Mouse (Mus musculus) midbrain, embryonic 10.5 days (tissue): ENCODE measurements around the gene Ptafr. TPM values are rescaled to one million over a fixed set of nuclear protein-coding genes. Genes with fewer than 3 reads are reported as not detected.
"Not testable (repeated sequence)": the region's sequence is repeated elsewhere in the genome, so short reads cannot be mapped to it uniquely, and the experiment has no call there.

Source experiments
- DNase-seq: peaks from one replicate; pipeline ENCODE4 v3.0.0-alpha.2; 2017; ENCODE audit warnings: low spot score
- H3K27ac ChIP-seq: fragments of 300-500 bp; sonication (generic); replicated peaks from 2 replicates; pipeline ENCODE4 v1.5.1; 2016; ENCODE audit warnings: mild to moderate bottlenecking
- H3K27me3 ChIP-seq: fragments of 300-500 bp; sonication (generic); 2 replicates; pipeline ENCODE4 v1.6.1; 2016; ENCODE audit warnings: low read depth, mild to moderate bottlenecking; ENCODE audit not compliant: poor library complexity, severe bottlenecking
- H3K36me3 ChIP-seq: fragments of 300-500 bp; sonication (generic); 2 replicates; pipeline ENCODE4 v1.6.1; 2016; ENCODE audit warnings: mild to moderate bottlenecking, moderate library complexity
- H3K4me1 ChIP-seq: fragments of 300-500 bp; sonication (generic); 2 replicates; pipeline ENCODE4 v1.6.1; 2016
- H3K4me3 ChIP-seq: fragments of 300-500 bp; sonication (generic); 2 replicates; pipeline ENCODE4 v1.5.1; 2016; ENCODE audit warnings: mild to moderate bottlenecking, moderate library complexity
- H3K9me3 ChIP-seq: fragments of 300-500 bp; sonication (generic); replicated peaks from 2 replicates; pipeline ENCODE4 v1.6.1; 2016; ENCODE audit warnings: mild to moderate bottlenecking
- WGBS: fragments of 180-500 bp; shearing (Covaris S2); methylation state at CpG from one replicate; pipeline ENCODE4 v1.1.7; 2016; 5-methylcytosine and 5-hydroxymethylcytosine counted together
- polyA plus RNA-seq: library from polyadenylated mRNA; unstranded; fragments of >200 nt; fragmentation: Nextera tagmentation; extraction: Ambion mirVana; gene quantifications from 2 replicates; pipeline ENCODE4 v1.2.1, GENCODE M21; 2016

Gene Ptafr
- polyA plus RNA-seq, 1 experiment from 2014 or later, result 0.41 TPM

DNA sequence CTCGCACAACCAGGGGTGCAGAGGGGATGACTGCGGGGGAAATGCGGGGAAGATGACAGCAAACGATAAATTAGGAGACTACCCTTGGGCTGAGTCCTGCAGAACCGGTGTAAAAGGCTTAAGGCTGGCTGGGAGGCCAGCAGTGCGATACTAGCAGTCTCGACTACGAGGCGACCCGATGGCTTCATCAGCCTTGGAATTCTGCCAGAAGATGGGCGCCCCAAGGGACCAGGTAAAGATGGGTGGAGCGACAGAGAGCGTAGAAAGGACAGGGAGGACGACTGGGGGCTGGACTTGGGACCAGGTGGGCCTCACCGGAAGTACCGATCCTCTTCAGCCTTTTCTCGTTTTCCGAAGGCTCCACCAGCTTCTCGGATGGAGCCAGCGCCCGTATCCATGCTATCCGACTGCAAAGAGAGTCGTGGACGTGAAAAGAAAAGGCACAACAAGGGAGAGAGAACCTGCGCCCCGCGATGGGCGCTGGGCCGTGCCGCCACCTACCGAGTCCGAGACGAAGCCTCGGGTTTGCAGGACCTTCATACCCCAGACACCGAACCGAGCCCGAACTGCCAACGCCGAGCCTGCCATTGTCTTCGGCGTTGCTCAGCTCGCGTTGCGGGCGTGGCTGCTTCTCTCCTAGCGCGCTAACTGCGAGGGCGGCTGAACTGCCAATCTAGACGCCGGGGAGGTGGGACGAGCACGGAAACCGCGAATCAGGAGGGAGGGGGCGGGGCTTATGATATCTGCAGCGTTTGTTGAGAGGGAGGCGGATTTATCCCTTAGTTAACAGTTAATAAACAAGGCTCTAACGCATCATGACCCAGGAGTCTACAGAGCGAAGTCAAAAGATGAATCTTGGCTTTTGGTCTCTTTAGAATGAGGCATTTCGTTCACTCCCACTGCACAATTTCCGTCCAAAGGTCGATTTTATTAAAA is 30.6 kb upstream of the Ptafr start, which contains the start of gene Atpif1:
Gene Atpif1 (minus strand): TSS at position 679 of the 936 bp plus-strand sequence.
- H3K4me3 ChIP-seq, result peak within 1 kb of the TSS; percentile 74
- DNase-seq, result peak; percentile 93
- WGBS, result under 1% methylated on average over 63 of the region's 63 CpGs
- H3K27me3 ChIP-seq, result no peaks in the 10 kb centered on the region
- H3K9me3 ChIP-seq, result no peaks in the 10 kb centered on the region
- H3K27ac ChIP-seq, result peak within 1 kb of the TSS; percentile 97
- peaks cover 40% of the 10 kb centered on the region for H3K36me3 ChIP-seq
- H3K4me1 ChIP-seq, result peaks cover 46% of the 10 kb centered on the region

DNA sequence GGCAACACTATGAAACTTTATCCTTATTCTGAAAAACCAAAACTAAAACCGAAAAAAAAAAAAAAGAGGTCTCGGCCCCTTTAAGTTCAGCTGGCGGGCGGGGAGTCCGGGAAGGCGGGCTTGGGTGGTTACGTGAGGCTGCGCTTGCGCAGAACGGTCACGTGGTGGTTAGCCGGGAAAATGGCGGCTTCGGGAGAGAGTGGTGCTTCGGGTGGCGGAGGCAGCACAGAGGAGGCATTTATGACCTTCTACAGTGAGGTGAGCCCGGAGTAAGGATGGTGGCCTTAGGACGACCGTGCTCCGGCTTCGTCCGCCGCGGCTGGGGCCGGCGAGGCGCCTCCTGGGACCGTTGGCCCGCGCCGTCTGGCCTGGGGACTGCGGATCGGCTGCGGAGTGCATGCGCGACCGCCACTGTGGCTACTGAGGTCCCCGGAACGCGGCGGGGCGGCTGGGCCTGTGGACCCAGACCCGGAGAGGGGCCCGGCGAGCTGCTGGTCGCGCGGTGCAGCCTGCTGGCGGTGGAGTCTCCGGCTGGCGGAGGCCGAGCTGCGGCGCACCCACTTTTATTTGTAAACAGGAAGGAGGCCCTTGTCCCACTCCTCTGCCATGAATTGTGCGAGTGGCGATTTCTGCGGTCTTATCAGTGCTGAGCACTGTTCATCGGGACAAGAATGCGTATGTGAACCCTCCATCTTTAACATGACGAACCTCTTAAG is 28.3 kb upstream of the Ptafr start, which contains the start of gene Dnajc8:
Gene Dnajc8 (plus strand): TSS at position 145 of the 716 bp plus-strand sequence.
- under 1% methylated on average over 60 of the region's 60 CpGs for WGBS
- Histone ChIP-seq H3K4me3 (peak within 1 kb of the TSS; percentile 100), H3K9me3 (no peaks in the 10 kb centered on the region), H3K27ac (peak within 1 kb of the TSS; percentile 96), H3K27me3 (no peaks in the 10 kb centered on the region), H3K36me3 (peaks cover 42% of the 10 kb centered on the region), H3K4me1 (peaks cover 46% of the 10 kb centered on the region)
- DNase-seq, result peak; percentile 93

DNA sequence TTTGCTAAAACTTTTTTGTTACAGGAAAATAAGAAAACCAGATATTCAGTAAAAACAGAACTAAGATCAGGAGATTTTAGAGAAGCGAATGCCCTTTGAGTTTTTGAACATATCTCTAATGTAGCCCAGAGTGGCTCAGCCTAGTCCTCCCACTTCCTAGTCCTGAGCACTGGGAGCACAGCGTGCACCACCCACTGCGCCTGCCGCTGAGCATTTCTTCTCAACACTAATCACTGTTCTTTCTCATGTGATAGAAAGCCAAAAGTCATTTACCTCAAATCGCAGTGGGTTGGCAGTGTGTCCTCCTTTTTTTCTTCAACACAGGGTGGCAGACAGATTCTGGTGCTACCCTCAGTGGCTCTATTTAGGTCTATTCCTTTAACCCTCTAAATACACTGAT is 24.4 kb upstream of the Ptafr start:
- Histone ChIP-seq H3K27ac (no peak overlapping the region), H3K9me3 (no peaks in the 10 kb centered on the region), H3K36me3 (peaks cover 70% of the 10 kb centered on the region), H3K4me1 (peaks cover 20% of the 10 kb centered on the region), H3K4me3 (no peak overlapping the region), H3K27me3 (no peaks in the 10 kb centered on the region)
- 94% methylated on average over 5 of the region's 5 CpGs for WGBS
- DNase-seq, result no peak

DNA sequence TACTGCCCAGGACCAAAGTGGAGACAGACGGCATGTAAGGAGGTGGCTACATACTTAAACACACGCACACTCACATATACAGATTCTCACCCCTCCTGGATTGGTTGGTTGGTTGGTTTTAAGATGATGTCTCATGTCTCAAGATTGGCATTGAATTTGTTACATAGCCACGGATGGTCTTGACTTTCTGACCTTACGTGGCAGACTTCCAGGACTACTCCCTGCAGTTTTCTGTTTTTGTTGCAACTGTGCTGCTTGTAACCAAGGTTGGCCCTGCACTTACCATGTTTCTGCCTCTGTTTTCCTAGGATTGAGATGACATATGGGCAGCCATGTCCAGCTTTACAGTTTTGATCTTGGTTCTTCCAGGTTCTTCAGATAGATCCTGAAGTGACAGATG is 22.5 kb upstream of the Ptafr start:
- DNase-seq, result no peak
- H3K4me1 ChIP-seq, result peaks cover 11% of the 10 kb centered on the region
- H3K4me3 ChIP-seq, result no peak overlapping the region
- no peaks in the 10 kb centered on the region for H3K9me3 ChIP-seq
- peaks cover 87% of the 10 kb centered on the region for H3K36me3 ChIP-seq
- WGBS, result 89% methylated on average over 4 of the region's 4 CpGs
- no peak overlapping the region for H3K27ac ChIP-seq
- H3K27me3 ChIP-seq, result no peaks in the 10 kb centered on the region

DNA sequence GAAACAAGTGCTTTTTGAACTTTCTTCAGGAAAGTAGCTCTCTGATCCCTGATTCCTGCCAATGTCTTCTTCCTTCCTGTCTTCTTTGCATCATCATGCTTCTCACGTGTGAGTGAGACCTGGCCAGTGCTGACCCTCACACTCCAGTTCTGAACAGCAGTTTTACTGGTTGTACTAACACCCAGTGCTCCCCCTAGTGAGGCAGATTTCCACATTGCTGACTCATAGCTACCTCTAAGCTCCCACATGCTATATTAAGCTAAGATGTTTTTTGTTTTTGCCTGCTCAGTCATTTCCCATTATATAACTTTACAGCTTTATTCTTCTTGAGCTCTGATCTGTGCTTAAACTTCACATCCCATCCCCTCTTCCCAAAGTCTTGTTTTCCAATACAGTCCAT is 21.1 kb upstream of the Ptafr start:
- Histone ChIP-seq H3K27ac (no peak overlapping the region), H3K27me3 (no peaks in the 10 kb centered on the region), H3K4me1 (no peaks in the 10 kb centered on the region), H3K9me3 (no peaks in the 10 kb centered on the region), H3K4me3 (no peak overlapping the region), H3K36me3 (peaks cover 98% of the 10 kb centered on the region)
- 72% methylated on average over 1 of the region's 1 CpGs for WGBS
- no peak for DNase-seq

DNA sequence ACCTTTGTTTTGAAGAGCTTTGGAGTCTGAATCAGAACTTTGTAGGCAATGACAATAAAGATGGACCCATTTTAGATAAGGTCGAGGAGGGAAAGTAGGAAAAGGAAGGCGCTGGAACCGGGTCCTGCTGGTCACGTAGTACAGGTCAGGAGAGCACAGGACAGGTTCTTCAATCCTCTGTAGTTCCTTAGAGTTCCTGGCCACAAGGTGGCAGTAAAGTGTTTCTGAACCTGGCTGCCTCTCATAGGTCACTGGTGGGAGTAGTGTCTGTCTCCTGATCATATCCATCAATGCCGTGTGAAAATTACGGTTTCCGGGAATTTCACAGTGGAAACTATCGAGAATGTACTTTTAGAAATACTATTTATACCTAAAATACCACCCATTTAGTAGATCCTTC is 18.0 kb upstream of the Ptafr start:
- WGBS, result 59% methylated on average over 8 of the region's 8 CpGs
- Histone ChIP-seq H3K27ac (no peak overlapping the region), H3K9me3 (no peaks in the 10 kb centered on the region), H3K4me3 (no peak overlapping the region), H3K4me1 (no peaks in the 10 kb centered on the region), H3K36me3 (peaks cover 99% of the 10 kb centered on the region), H3K27me3 (no peaks in the 10 kb centered on the region)
- peak; percentile 59 for DNase-seq

DNA sequence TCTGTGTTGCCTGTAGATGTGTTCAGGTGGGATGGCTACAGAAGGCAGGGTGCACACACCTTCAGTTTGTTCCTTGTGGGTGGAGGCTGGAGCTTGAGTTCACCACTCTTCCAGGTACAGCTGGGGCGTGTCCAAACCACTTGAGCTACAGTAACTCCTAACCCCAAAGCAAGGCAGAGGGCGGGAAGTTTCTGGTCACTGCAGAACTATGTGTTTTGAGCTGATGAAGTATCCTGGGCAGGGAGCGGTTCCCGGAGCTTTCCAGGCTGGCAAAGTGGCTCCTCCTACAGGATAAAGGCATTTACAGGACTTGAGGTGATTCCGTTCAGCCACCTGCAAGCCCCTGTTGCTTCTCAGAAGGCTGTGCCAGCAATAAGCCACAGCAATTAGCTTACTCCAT is 9.6 kb upstream of the Ptafr start:
- Histone ChIP-seq H3K27me3 (no peaks in the 10 kb centered on the region), H3K4me3 (no peak overlapping the region), H3K36me3 (peaks cover 63% of the 10 kb centered on the region), H3K4me1 (no peaks in the 10 kb centered on the region), H3K27ac (no peak overlapping the region), H3K9me3 (no peaks in the 10 kb centered on the region)
- WGBS, result 87% methylated on average over 5 of the region's 5 CpGs
- no peak for DNase-seq

DNA sequence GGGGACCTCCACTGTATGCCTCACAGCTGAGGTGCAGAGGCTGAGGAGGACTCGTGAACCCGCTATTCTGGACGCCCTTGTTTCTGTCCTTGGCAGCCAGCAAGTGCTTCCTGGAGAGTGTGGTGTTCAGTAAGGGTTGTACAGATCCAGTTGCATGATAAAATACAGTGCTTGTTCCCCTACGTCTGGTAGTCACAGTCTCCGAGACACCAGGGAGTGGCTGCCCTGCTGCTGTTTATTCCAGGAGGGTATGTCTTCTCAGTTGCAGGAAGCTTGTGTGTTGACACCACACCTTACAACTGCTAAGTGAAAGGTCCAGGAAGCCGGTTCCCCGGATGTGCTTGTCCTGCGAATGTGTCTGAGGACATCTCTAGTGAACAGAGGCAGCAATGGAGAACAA is 9.2 kb upstream of the Ptafr start:
- no peak overlapping the region for H3K4me3 ChIP-seq
- H3K27ac ChIP-seq, result no peak overlapping the region
- no peaks in the 10 kb centered on the region for H3K4me1 ChIP-seq
- WGBS, result 87% methylated on average over 8 of the region's 8 CpGs
- no peaks in the 10 kb centered on the region for H3K9me3 ChIP-seq
- DNase-seq, result no peak
- peaks cover 59% of the 10 kb centered on the region for H3K36me3 ChIP-seq
- H3K27me3 ChIP-seq, result no peaks in the 10 kb centered on the region

DNA sequence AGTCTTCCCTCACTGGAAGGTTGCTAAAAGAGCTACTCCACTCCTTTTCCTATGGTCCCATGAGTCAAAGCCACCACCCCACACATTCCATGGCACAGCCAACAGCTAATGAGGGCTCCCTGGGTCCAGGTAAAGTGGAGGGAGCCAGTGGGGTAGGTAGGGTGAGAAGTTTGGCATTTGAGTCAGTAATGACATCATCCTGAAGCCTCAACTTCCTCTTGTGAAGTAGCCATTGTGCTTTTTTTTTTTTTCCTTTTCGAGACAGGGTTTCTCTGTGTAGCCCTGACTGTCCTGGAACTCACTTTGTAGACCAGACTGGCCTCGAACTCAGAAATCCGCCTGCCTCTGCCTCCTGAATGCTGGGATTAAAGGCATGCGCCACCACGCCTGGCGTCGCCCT is 8.3 kb upstream of the Ptafr start:
- peaks cover 50% of the 10 kb centered on the region for H3K36me3 ChIP-seq
- DNase-seq, H3K27ac ChIP-seq, H3K27me3 ChIP-seq, H3K4me3 ChIP-seq, H3K9me3 ChIP-seq, H3K4me1 ChIP-seq: not testable (repeated sequence)
- WGBS, result 95% methylated on average over 7 of the region's 7 CpGs

DNA sequence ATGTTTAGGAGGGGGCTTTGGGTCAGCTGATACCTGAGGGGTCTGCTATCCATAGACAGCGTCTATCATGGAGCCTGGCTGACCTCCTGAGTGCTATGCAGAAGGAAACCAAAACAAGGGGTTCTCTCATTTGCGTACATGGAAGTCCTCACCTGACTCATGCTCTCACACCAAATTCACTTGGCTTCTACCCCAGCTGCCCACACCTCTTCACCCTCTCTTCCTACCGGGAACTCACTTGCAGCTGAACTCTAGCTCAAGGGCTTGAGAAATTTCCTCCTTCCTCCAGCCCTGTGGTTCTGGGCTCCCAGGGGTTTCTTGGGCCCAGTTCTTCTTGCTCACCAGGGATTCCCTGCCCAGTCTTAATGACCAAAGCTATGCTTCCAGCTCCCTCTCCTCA is 606 bp upstream of the Ptafr start:
- DNase-seq, result no peak
- Histone ChIP-seq H3K9me3 (no peaks in the 10 kb centered on the region), H3K4me3 (no peak overlapping the region), H3K4me1 (peaks cover 5% of the 10 kb centered on the region; the same call in 1 of the 2 replicates), H3K36me3 (no peaks in the 10 kb centered on the region), H3K27me3 (no peaks in the 10 kb centered on the region), H3K27ac (no peak overlapping the region)
- 85% methylated on average over 3 of the region's 3 CpGs for WGBS

DNA sequence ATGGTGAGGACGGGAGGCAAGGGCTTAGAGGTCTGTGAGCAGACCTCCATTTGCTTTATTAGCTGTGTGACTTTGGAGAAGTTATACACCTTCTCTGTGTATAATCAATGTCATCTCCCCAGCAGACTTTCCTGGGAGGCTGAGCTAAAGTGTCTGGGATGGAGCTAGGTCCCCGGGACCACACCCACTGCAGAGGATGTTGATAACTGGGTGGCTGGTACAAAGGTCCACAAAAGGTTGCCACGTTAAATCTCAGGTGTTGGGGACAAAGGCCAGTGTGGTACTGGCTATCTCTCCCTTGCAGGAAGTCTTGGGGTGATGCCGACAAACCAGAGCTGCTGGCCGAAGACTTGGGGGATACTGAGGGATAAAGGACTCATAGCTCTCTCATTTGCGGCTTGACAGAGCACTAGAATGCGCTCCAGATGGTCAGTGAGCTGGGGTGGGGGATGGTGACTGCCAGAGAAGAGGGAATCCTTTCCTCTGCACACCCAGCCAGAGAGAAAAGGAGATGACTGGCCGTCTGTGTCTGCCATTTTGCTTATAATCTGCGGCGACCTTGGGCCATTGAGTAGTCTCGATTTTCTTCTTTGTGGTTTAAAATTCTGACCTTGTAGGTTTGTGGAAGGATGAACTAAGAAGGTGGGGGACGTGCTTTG is 1.4 kb downstream of the Ptafr start:
- Histone ChIP-seq H3K4me3 (no peak overlapping the region), H3K27me3 (no peaks in the 10 kb centered on the region), H3K36me3 (no peaks in the 10 kb centered on the region), H3K27ac (no peak overlapping the region), H3K4me1 (peaks cover 5% of the 10 kb centered on the region; the same call in 1 of the 2 replicates), H3K9me3 (peaks cover 3% of the 10 kb centered on the region; the same call in 1 of the 2 replicates)
- no peak for DNase-seq
- WGBS, result 82% methylated on average over 12 of the region's 12 CpGs

DNA sequence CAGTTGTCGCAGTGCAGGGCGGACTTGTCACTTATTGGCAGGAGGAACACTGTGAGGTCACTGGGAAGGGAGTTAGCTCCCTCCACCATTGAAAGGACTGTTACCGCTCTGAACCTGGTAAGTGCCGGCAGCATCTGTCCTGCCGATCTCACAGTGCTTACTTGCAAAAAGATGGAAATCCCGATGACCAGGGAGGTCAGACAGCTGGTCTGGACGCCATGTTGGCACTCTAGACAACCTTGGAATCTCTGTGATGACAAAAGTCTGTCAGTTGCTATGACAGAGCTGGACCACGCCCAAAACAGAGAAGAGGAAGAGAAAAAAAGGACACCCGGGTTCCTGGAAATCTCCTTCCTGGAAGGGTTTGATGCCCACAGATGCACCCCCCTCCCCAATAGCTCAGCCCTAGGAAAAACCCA is 3.5 kb downstream of the Ptafr start:
- no peak overlapping the region for H3K4me3 ChIP-seq
- no peak for DNase-seq
- no peaks in the 10 kb centered on the region for H3K27me3 ChIP-seq
- no peak overlapping the region for H3K27ac ChIP-seq
- H3K4me1 ChIP-seq, result peaks cover 7% of the 10 kb centered on the region
- 79% methylated on average over 9 of the region's 9 CpGs for WGBS
- H3K9me3 ChIP-seq, result peaks cover 3% of the 10 kb centered on the region; the same call in 1 of the 2 replicates
- no peaks in the 10 kb centered on the region for H3K36me3 ChIP-seq
